Comparison of ENCODE assay signal across 8 mouse cellular contexts in genomic region chr11:87422511-87423340, GRCm38 (mm10). TPM values are rescaled to one million over a fixed set of nuclear protein-coding genes. Genes with fewer than 3 reads are reported as not detected.
A peak's percentile ranks its signal among the peaks of the same experiment; 100 is the strongest.
DNase-seq lines count a peak whose midpoint lies in the region; ATAC-seq and TF ChIP-seq lines count a peak whose summit lies in the region.

No protein-coding gene starts in this region.

- TF ChIP-seq EP300 in MEL (IDR thresholded peaks at IDR 0.05; ENCODE audit: low read depth in 1 of 2, low read length in 2 of 2), result no peak

- no peaks in the 10 kb centered on the region for H3K79me2 ChIP-seq in MEL (ENCODE audit: control insufficient read depth, insufficient read depth, low read length, poor library complexity)

- H3K36me3 ChIP-seq in MEL (ENCODE audit: control insufficient read depth in 1 of 2, insufficient read depth in 2 of 2, low read length in 2 of 2), result peaks cover 0 to 19% of the 10 kb centered on the region in 2 experiments; a peak in 2 of 4 replicates
- H3K36me3 ChIP-seq in forebrain, embryonic 16.5 days (ENCODE audit: control insufficient read depth, insufficient read depth), result no peaks in the 10 kb centered on the region
- no peaks in the 10 kb centered on the region for H3K36me3 ChIP-seq in lung, embryonic 15.5 days

- no peak for TF ChIP-seq CTCF in MEL (IDR thresholded peaks at IDR 0.05 in 2 of 3, conservative IDR thresholded peaks at IDR 0.05 in 1 of 3; ENCODE audit: control insufficient read depth in 1 of 3, insufficient read depth in 1 of 3, low read depth in 2 of 3, low read length in 3 of 3, poor library complexity in 1 of 3, severe bottlenecking in 1 of 3)

- no peaks in the 10 kb centered on the region for H3K27me3 ChIP-seq in MEL (ENCODE audit: control insufficient read depth in 1 of 2, insufficient read depth in 2 of 2, low read length in 2 of 2)
- H3K27me3 ChIP-seq in forebrain, embryonic 16.5 days (replicated peaks; ENCODE audit: control insufficient read depth, insufficient read depth, low read length), result no peaks in the 10 kb centered on the region
- H3K27me3 ChIP-seq in lung, embryonic 15.5 days, result no peaks in the 10 kb centered on the region

- no peak for TF ChIP-seq RAD21 in MEL (IDR thresholded peaks at IDR 0.05; ENCODE audit: low read depth, low read length)

- peak overlapping the region; percentile 75 for H3K9ac ChIP-seq in MEL (ENCODE audit: control insufficient read depth, low read depth, low read length, poor library complexity, severe bottlenecking)
- peak overlapping the region; percentile 60 for H3K9ac ChIP-seq in forebrain, embryonic 16.5 days (replicated peaks; ENCODE audit: low read depth, low read length)
- H3K9ac ChIP-seq in lung, embryonic 15.5 days, result peak overlapping the region; percentile 54

- H3K4me2 ChIP-seq in forebrain, embryonic 16.5 days (ENCODE audit: low read length), result peak overlapping the region; percentile 66
- H3K4me2 ChIP-seq in lung, embryonic 15.5 days, result peak overlapping the region; percentile 70

- DNase-seq in MEL (ENCODE audit: low read depth, low spot score), result peak; percentile 99
- DNase-seq in cerebellum, adult 18-20 months, result peak; percentile 80 to 81
- peak; percentile 87 for DNase-seq in heart, postnatal 4 days
- peak; percentile 93 for DNase-seq in layer of hippocampus, adult 8-10 months (ENCODE audit: low spot score in 2 of 2)
- peak; percentile 80 for DNase-seq in ovary, adult 18-20 months (ENCODE audit: low spot score)
- peak; percentile 93 for DNase-seq in thymus, postnatal 0 days (ENCODE audit: low spot score)

- H3K27ac ChIP-seq in MEL (ENCODE audit: control insufficient read depth, low read depth, low read length), result peak overlapping the region; percentile 69
- H3K27ac ChIP-seq in forebrain, embryonic 16.5 days (ENCODE audit: low read length), result peak overlapping the region; percentile 91
- H3K27ac ChIP-seq in lung, embryonic 15.5 days, result peak overlapping the region; percentile 93

- ATAC-seq in forebrain, embryonic 16.5 days, result peak; percentile 82
- ATAC-seq in lung, embryonic 15.5 days (ENCODE audit: borderline replicate concordance, extremely low read depth, low FRiP score, low TSS enrichment), result peak; percentile 82

- peaks cover 0 to 11% of the 10 kb centered on the region in 2 experiments; a peak in 2 of 4 replicates for H3K4me1 ChIP-seq in MEL (ENCODE audit: control insufficient read depth in 1 of 2, insufficient read depth in 2 of 2, low read length in 2 of 2)
- peaks cover 12% of the 10 kb centered on the region for H3K4me1 ChIP-seq in forebrain, embryonic 16.5 days (replicated peaks; ENCODE audit: control insufficient read depth, insufficient read depth, low read length)
- H3K4me1 ChIP-seq in lung, embryonic 15.5 days, result peaks cover 18% of the 10 kb centered on the region; the same call in 1 of the 2 replicates

- H3K9me3 ChIP-seq in MEL (replicated peaks; ENCODE audit: insufficient read depth, low read length), result no peaks in the 10 kb centered on the region
- H3K9me3 ChIP-seq in forebrain, embryonic 16.5 days (ENCODE audit: control insufficient read depth, low read length), result no peaks in the 10 kb centered on the region
- no peaks in the 10 kb centered on the region for H3K9me3 ChIP-seq in lung, embryonic 15.5 days

- H3K4me3 ChIP-seq in MEL (ENCODE audit: control insufficient read depth in 1 of 2, insufficient read depth in 1 of 2, low read depth in 2 of 2, low read length in 2 of 2), result peak overlapping the region; percentile 29 to 45
- H3K4me3 ChIP-seq in forebrain, embryonic 16.5 days (replicated peaks; ENCODE audit: low read length), result peak overlapping the region; percentile 42
- H3K4me3 ChIP-seq in lung, embryonic 15.5 days, result peak overlapping the region; percentile 45

- peak; percentile 100 for TF ChIP-seq POLR2A in MEL (IDR thresholded peaks at IDR 0.05; ENCODE audit: control insufficient read depth in 1 of 2, insufficient read depth in 1 of 2, low read depth in 1 of 2, low read length in 2 of 2, poor library complexity in 1 of 2)

- WGBS in forebrain, embryonic 16.5 days, result under 1% methylated on average over 26 of the region's 26 CpGs
- under 1% methylated on average over 26 of the region's 26 CpGs for WGBS in lung, embryonic 15.5 days

TF ChIP-seq in MEL, 35 proteins besides CTCF, POLR2A, EP300 and RAD21:
- no peak for TF ChIP-seq TCF12 (IDR thresholded peaks at IDR 0.05; ENCODE audit: low read depth, low read length)
- TF ChIP-seq E2F4 (IDR thresholded peaks at IDR 0.05; ENCODE audit: borderline replicate concordance, low read depth, low read length), result no peak
- peak; percentile 100 for TF ChIP-seq POLR2AphosphoS5 (IDR thresholded peaks at IDR 0.05; ENCODE audit: borderline replicate concordance, low read depth, low read length)
- TF ChIP-seq CHD1 (IDR thresholded peaks at IDR 0.05; ENCODE audit: low read depth, low read length), result no peak
- no peak for TF ChIP-seq MXI1 (IDR thresholded peaks at IDR 0.05; ENCODE audit: low read depth, low read length)
- TF ChIP-seq MAFK (IDR thresholded peaks at IDR 0.05; ENCODE audit: borderline replicate concordance, low read depth, low read length), result no peak
- no peak for TF ChIP-seq ZMIZ1 (IDR thresholded peaks at IDR 0.05; ENCODE audit: low read depth, low read length)
- peak; percentile 99 for TF ChIP-seq TBP (IDR thresholded peaks at IDR 0.05; ENCODE audit: low read depth, low read length)
- no peak for TF ChIP-seq ZNF384 (IDR thresholded peaks at IDR 0.05; ENCODE audit: low read depth, low read length)
- TF ChIP-seq USF1 (IDR thresholded peaks at IDR 0.05; ENCODE audit: low read depth, low read length), result no peak
- TF ChIP-seq NRF1 (IDR thresholded peaks at IDR 0.05; ENCODE audit: insufficient read depth, low read depth, low read length, poor library complexity, severe bottlenecking), result no peak

RNA-seq across cellular contexts. Expression of gene Tex14, which starts 17.9 kb away (rescaled TPM):
- 0.23 and 0.42 TPM in 2 replicates for total RNA-seq in MEL (2012; rRNA removed)
- under 1 TPM in 1 of 2 experiments, not detected in 1; 0.42 TPM for polyA plus RNA-seq in MEL (2012; ENCODE audit: insufficient read depth in 1 of 2, insufficient read length in 2 of 2, low read depth in 1 of 2, low replicate concordance in 2 of 2, missing spikeins in 1 of 2)
- 0.63 TPM in 1 of 2 replicates, not detected in the other for polyA plus RNA-seq in forebrain, embryonic 16.5 days (2015; fragmentation: Nextera tagmentation; extraction: Ambion mirVana)
- not detected for total RNA-seq in heart, postnatal 4 days (2021)
- total RNA-seq in layer of hippocampus, adult 8-10 months (2022), result 1 to 10 TPM in 1 of 4 experiments, under 1 TPM in 3; 0.08 to 1.2 (median 0.53) TPM
- 0.46 and 0.54 TPM in 2 replicates for polyA plus RNA-seq in lung, embryonic 15.5 days (2015; fragmentation: Nextera tagmentation; extraction: Ambion mirVana)
- 0.53 and 0.62 TPM in 2 replicates for polyA plus RNA-seq in thymus, postnatal 0 days (2015; fragmentation: Nextera tagmentation; extraction: Ambion mirVana)

RNA-seq across cellular contexts. Expression of gene Rad51c, which starts 18.0 kb away (rescaled TPM):
- 1.5 and 2.5 TPM in 2 replicates for total RNA-seq in MEL (2012; rRNA removed)
- polyA plus RNA-seq in MEL (2012; ENCODE audit: insufficient read depth in 1 of 2, insufficient read length in 2 of 2, low read depth in 1 of 2, low replicate concordance in 2 of 2, missing spikeins in 1 of 2), result 1 to 10 TPM in 1 of 2 experiments, not detected in 1; 1.9 TPM
- 7.4 and 7.7 TPM in 2 replicates for polyA plus RNA-seq in forebrain, embryonic 16.5 days (2015; fragmentation: Nextera tagmentation; extraction: Ambion mirVana)
- total RNA-seq in heart, postnatal 4 days (2021), result 10 to 100 TPM; 10.5 to 11.1 TPM
- total RNA-seq in layer of hippocampus, adult 8-10 months (2022), result 1 to 10 TPM; 3.0 to 6.7 (median 3.6) TPM
- polyA plus RNA-seq in lung, embryonic 15.5 days (2015; fragmentation: Nextera tagmentation; extraction: Ambion mirVana), result 9.0 and 11.3 TPM in 2 replicates
- polyA plus RNA-seq in thymus, postnatal 0 days (2015; fragmentation: Nextera tagmentation; extraction: Ambion mirVana), result 6.8 and 6.9 TPM in 2 replicates

Comparison
In these comparisons a context has a peak if more than half of its experiments do, and no peak if none do; other contexts are left out.
1. Peak in every context shown above with its lines: DNase-seq, ATAC-seq, H3K4me3 ChIP-seq and H3K27ac ChIP-seq.